Mouse (Mus musculus): ENCODE measurements around the gene Slxl1. TPM values are rescaled to one million over a fixed set of nuclear protein-coding genes. Genes with fewer than 3 reads are reported as not detected.
"Not testable (repeated sequence)": the region's sequence is repeated elsewhere in the genome, so short reads cannot be mapped to it uniquely, and the experiment has no call there.

Gene Slxl1
- total RNA-seq (2021): not detected
- long read RNA-seq, experiment 1: 0 reads
- long read RNA-seq, experiment 2: 0 reads

DNA sequence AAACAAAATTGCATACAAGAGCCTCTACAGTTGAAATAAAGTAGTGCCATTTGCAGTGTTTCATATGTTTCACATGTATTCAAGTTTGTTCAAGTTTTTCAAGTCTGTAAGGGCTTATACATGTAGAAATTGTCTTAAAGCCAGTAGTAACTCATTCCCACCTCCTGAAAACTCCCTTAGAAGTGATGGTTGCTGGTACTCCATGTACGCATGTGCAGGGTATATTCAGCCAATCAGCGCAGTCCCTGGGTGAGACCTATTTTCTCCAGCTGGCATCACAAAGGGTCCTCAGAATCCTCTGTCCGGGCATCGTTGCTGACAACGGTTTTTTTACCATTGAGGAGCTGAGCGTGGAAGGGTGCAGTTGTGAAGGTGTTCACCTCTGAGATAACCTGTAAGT lies at the start of gene Slxl1:
Gene Slxl1 (plus strand): TSS at position 301 of the 400 bp plus-strand sequence.
- DNase-seq (ENCODE audit: low spot score in 2 of 2); intact Hi-C loops (cut with DNase I): not testable (repeated sequence)
